Mouse (Mus musculus): ENCODE measurements around the gene Ccdc60. TPM values are rescaled to one million over a fixed set of nuclear protein-coding genes. Genes with fewer than 3 reads are reported as not detected.
"Not testable (repeated sequence)": the region's sequence is repeated elsewhere in the genome, so short reads cannot be mapped to it uniquely, and the experiment has no call there.

The Ccdc60 gene
- total RNA-seq (2021): not detected
- long read RNA-seq, experiment 1: 0 reads
- long read RNA-seq, experiment 2: 0 reads

DNA sequence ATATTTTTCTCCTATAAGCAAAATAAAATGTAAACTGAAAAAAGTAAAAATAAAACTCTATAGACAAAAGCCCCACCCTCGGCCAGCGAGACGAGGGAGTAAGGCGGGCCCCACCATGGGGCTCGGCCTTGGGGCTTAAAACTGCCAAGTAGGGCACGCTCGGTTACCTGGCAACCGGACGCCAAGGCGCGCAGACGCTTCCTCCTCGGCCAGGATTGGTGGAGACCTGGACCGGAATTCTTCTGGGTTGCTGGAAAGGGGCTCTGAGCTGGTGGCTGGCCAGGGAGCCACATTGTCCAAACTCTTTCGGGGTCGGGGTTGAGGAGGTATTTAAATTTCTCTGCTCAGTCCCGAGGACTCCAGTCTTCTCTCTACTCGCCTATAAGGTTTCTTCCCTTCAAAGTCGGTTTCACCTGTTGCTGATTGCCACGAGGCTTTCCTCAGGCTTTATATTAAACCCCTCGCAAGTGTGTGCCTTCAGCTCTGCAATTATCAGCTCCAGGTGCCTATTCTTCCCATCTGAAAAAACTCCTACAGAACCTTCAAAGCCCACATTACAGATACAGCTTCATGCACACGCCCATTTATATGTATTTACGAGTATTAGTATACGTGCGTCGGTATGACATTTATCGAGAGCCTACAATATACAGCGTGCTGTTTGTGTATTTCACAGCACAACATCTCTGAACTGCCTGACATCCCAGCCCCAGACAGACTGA lies at the start of gene Ccdc60:
TSS of gene Ccdc60 (minus strand) at position 137 of the 722 bp plus-strand sequence.
- peak; percentile 48 to 59 for DNase-seq

GRCm38 (mm10) chr5:116336191-116336590 lies 47.4 kb upstream of the Ccdc60 start:
- no peak for DNase-seq

DNA sequence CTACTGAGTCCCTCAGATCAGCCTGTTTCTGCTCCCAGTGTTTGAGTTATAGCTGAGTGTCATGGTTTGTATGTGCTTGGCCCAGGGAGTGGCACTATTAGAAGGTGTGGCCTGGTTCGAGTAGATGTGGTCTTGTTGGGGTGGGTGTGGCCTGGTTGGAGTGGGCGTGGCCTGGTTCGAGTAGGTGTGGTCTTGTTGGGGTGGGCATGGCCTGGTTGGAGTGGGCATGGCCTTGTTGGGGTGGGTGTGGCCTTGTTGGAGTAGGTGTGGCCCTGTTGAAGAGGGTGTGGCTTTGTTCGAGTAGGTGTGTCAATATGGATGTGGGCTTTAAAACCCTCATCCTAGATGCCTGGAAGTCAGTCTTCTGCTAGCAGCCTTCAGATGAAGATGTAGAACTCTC lies 40.1 kb upstream of the Ccdc60 start:
- no peak for DNase-seq

DNA sequence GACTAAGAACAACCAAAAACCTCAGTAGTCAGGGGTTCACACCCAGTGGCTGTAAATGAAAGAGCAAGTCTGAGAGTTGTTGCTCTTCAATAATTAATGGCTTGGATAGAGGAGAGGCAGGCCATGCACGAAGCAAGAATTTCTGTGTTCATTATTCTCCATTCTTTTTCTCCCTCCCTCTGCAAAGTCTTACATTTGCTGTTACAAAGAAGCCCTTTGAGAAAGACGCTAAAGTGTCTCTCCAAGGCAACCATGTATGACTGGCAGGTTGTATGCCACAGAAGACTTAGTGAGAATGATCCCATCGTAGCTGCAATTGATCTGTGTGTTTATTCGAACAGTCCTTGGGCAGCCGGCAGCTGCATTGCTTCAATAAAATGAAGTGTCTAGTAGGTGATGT lies 34.6 kb upstream of the Ccdc60 start:
- DNase-seq: no peak

DNA sequence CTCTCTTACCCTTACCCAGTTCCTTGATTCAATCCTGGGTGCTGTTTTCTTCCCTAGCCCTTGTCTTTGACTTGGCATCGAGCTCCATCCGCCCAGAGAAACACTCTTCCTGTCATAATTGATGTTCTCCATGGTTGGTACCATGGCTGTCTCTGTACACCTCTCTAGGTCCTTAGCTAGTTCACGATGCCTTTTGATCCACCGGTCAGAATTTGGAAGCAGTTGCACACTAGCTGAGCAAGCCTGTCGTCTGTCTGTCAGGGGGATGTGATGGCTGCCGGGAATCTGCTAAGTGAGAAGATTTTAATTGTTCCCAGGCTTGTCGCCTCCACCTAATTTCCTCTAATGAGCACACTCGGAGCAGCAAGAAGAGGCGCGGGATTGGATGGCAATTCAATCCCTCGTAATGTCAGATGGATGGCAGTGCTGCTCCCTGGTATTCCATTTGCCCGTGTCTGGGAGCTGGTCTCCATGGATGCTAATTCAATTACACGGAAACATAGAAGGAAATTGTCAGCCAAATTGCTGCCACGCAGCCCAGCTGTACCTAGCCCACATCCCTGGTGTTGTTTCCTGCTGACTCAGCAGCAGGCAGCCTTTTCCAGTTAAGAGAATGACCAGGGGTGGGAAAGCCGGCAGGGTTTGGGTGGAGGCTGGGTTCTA lies 33.7 kb upstream of the Ccdc60 start:
- peak; percentile 1 to 12 for DNase-seq

GRCm38 (mm10) chr5:116313711-116314110 lies 24.9 kb upstream of the Ccdc60 start:
- DNase-seq: no peak

- DNase-seq: no peak
Measured at GRCm38 (mm10) chr5:116312111-116312737, 23.4 kb upstream of the Ccdc60 start.

- no peak for DNase-seq
Measured at GRCm38 (mm10) chr5:116311636-116312035, 22.9 kb upstream of the Ccdc60 start.

- DNase-seq: peak; percentile 21 to 49
Measured at GRCm38 (mm10) chr5:116309383-116309801, 20.6 kb upstream of the Ccdc60 start.

DNA sequence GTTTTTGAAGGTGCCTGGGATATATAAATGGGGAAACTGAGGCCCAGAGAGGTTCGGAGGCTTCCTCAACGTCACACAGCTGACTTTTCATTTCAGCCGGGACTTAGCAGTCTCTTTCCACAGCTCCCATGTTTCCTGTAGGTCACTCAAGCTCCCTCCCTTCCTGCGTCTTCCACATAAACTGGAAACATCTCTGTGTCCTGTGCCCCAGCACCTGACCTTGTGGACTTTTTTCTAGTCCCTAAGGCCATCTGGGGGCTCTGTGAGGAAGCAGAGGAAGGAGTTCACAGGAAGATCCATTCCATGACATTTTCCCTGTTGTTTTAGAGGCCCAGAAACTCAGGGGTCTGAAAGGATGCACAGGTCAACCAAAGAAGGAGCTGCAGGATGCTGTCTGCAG lies 16.8 kb upstream of the Ccdc60 start:
- peak; percentile 7 to 13 for DNase-seq

DNA sequence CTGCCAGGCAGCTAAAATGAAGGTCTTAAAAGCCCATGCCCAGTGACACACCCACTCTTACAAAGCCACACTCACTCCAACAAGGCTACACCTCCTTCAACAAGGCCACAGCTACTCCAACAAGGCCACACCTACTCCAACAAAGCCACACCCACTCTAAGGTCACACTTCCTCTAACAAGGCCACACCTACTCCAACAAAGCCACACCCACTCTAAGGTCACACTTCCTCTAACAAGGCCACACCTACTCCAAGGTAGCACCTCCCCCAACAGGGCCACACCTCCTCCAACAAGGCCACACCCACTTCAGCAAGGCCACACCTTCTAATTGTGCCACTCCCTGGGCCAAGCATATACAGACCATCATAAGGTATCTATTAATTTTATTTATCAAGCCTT lies 16.4 kb upstream of the Ccdc60 start:
- not testable (repeated sequence) for DNase-seq

DNA sequence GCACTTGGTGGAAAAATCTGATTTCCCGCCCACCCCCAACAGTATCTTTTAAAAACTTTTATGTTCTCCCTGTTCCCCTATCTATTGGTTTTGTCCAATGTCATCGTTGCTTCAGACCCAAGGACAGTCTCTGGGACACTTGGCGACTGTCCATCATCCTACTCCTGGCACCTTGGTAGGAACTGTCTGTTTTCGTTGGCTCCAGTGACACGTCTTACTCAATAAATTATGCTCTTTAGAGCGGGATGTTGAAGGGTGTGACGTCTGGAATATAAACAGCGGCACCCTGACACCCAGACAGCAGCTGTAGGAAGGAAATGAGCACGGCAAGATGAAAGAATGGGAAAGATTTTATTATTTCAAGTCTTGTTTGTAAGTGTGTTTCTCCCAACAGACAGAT lies 12.2 kb upstream of the Ccdc60 start:
- peak; percentile 14 to 18 for DNase-seq

GRCm38 (mm10) chr5:116293501-116293900 lies 4.7 kb upstream of the Ccdc60 start:
- no peak for DNase-seq

DNA sequence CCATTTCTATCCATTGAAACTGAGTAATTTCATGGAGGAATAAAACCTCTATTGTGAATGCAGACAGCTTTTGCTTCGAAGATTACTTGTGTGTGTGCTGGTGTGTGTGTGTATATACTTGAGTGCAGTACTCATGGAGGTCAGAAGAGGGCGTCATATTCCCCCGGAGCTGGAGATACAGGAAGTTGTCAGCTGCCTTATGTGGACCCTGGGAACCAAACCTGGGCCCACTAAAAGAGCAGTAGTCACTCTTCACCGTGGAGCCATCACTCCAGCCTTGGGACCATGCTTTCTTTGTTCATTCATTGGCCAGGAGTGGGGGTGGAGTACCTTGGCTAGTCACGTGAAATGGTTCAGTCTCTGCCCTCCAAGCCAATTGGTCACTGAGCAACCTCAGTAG lies 1.8 kb upstream of the Ccdc60 start:
- no peak for DNase-seq

DNA sequence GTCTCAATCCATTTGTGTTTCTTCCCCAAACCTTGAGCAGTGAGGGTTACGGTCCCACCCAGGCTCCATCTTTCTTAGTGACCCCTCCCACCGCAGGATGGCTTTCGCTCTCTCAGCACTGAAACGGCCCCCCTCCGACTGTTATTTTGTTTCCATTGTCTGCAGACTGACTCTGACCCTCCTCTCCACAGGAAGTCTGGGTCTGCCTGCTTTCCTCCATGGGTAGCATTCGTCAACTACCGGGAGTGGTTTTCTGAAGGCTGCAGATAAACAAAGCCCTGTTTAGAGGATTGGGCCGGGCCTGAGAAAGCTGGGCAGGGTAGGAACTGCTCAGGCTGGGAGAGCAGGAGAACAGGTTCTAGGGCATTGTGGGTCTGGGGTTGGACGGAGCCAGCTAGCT lies 1.1 kb upstream of the Ccdc60 start:
- DNase-seq: peak in 1 of 2 experiments; percentile 2

DNA sequence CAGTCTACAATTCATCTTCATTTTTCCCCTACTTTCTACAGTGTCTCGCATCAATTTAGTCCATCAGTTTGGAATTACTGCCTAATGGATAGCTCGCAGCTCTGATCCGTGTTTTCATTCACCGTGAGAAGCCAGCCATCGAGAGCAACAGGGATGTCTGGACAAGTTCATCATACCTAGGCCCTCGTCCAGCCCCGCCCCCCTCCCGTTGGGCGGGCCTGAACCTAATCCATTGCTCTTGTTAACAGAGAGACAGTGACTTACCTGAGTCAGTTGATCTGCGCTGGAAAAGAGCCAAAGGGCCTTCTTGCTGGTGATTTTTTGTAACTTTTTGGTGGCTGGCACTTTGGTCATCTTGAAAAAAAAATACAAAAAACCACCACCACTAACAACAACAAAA lies 602 bp downstream of the Ccdc60 start:
- no peak for DNase-seq

DNA sequence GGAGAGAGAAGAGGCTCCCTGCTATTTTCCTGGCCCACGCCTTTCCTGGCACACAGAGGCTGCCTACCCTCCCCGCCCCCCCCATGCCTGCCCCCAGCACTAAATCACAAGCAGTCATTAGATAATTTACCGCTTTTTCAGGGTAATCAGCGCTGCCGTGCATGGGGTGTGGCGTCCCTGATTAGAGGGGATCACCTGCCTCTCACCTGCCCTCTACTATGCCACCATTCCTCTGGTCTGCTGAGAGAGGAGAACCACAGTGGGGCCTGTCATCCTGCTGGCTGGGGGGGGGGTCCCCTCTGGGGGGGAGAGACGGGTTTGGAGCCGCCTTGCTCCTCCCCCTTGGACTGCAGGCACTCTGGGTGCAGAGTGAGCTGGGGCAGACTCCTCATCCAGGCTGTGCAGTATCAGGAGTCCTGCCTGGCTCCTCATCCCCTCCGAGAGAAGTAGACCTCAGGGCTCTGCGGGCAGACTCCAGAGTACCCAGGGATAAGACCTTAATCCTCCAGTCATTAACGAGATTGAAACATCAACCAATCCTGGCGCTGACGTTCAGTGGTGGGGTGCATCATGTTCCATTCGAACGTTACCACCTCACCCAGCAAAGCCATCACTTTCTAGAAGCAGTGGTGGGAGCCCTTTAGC lies 3.1 kb downstream of the Ccdc60 start:
- DNase-seq: no peak

DNA sequence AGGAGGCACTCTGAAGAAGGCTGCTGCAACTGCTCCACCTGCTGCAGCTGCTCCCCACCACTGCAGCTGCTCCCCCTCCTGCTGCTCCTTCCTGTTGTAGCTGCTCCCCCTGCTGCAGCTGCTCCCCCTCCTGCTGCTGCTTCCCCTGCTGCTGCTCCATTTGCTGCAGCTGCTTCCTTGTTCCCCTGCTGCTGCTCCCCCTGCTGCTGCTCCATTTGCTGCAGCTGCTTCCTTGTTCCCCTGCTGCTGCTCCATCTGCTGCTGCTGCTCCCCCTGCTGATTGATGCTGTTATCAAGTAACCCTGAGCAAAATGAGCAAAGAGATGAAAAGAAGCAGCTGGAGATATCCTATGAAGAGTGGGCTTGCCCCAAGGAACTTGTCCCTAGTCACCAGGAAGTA lies 8.3 kb downstream of the Ccdc60 start:
- DNase-seq: no peak

DNA sequence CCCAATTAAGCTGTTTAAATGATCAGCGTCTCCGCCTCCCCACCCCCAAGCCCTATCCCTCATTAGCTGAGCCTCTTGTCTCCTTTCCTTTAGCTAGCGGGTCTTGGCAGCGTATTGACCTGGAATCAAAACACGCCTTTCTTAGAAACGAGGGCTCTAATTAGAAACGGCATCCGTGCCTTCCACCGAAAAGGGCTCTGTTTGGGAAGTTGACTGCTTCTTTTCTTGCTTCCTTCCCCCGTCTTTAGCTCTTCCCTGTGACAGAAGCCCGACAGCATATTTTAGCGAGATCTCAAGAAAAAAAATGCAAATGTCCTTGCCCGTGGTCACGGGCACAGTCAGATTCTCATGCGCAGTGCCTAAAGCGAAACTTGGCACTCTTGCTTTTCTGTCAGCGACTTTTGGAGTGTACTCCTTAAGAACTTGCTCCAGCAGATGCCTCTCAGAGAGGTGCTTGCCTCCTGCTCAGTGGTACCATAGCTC lies 10.3 kb downstream of the Ccdc60 start:
- DNase-seq: no peak

DNA sequence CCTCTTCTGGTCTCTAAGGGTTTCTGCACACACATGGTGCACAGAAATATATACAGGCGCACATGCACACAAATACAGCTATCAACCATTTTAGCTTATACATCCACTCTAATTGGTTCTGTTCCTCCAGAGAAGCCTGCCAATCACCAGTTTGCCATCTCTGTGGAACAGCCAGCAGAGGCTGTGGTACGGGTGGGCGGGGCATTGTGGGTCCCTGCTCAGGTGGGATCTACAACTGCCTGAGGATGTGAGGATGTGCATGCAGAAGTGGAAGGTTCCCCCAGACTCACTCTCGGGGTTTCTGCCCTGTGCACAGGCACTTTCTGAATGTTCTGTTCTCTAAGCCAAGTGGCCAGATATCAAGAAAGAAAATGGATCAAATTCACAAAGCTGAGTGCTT lies 10.8 kb downstream of the Ccdc60 start:
- no peak for DNase-seq

DNA sequence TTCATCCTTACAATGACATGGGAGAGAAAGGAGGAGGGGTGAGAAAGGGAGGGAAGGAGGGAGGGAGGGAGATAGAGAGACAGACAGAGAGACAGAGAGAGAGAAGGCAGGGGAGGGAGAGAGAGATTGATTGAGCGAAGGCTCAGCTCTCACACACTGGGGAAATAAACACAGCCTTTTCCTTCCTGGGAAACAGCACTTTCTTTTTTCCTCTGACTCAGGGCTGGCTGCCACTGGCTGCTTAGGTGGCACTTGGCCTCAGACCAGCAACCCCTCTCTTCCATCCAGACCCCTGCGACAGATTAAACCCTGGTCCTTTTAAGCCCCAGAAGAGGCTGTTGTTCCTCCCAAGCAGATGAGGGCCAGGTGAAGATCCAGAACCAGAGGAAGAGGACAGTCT lies 14.0 kb downstream of the Ccdc60 start:
- DNase-seq: no peak

DNA sequence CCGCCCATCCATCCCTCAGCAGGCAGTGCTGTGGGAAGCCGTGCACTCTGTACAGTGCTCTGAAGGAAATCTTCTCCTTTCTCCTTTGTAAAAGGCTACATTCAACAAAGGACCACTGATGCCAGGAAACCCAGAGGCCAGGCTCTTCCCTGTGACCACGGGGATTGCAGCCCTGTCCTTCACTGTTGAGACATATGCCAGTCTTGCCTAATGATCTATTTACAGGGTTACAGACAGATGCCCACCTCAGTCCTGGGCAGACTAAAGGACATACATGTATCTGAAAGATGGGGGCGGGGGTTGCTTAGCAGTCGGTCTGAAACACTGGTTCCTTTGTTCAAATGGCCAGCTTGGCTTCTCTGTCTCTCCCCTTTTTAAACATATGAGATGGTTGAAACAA lies 14.4 kb downstream of the Ccdc60 start:
- no peak for DNase-seq

Measured in adrenal gland, postnatal 36 days (tissue).